Mouse (Mus musculus): Measurements from ENCODE around the gene Epb41l4b. TPM values are rescaled to one million over a fixed set of nuclear protein-coding genes. Genes with fewer than 3 reads are reported as not detected.

The Epb41l4b gene
- total RNA-seq, 2 experiments from 2014 or later, result 20.4 to 23.5 TPM

- DNase-seq, result no peak
These were observed 29.6 kb downstream of the Epb41l4b start for GRCm38 (mm10) chr4:57113472-57114216.

- DNase-seq, result no peak
These were observed 31.2 kb downstream of the Epb41l4b start for GRCm38 (mm10) chr4:57111992-57112540.

- DNase-seq, result no peak
These were observed 31.8 kb downstream of the Epb41l4b start for GRCm38 (mm10) chr4:57111411-57111810.

- no peak for DNase-seq
These were observed 33.7 kb downstream of the Epb41l4b start for GRCm38 (mm10) chr4:57109543-57109942.

GRCm38 (mm10) chr4:57105339-57105738, 37.9 kb downstream of the Epb41l4b start:
- DNase-seq, result no peak

- no peak for DNase-seq
These were observed 39.4 kb downstream of the Epb41l4b start for GRCm38 (mm10) chr4:57103830-57104229.

- DNase-seq, result no peak
These were observed 42.1 kb downstream of the Epb41l4b start for GRCm38 (mm10) chr4:57101095-57101494.

- no peak for DNase-seq
These were observed 45.8 kb downstream of the Epb41l4b start for GRCm38 (mm10) chr4:57097411-57097810.

- DNase-seq, result peak; percentile 15 to 24
These were observed 47.7 kb downstream of the Epb41l4b start for GRCm38 (mm10) chr4:57095569-57095968.

- peak in 1 of 2 experiments; percentile 12 for DNase-seq
These were observed 51.9 kb downstream of the Epb41l4b start for GRCm38 (mm10) chr4:57091363-57091762.

- no peak for DNase-seq
These were observed 54.9 kb downstream of the Epb41l4b start for GRCm38 (mm10) chr4:57088301-57088700.

- no peak for DNase-seq
These were observed 57.4 kb downstream of the Epb41l4b start for GRCm38 (mm10) chr4:57085750-57086400.

GRCm38 (mm10) chr4:57083653-57084052, 59.6 kb downstream of the Epb41l4b start:
- DNase-seq, result no peak

- no peak for DNase-seq
These were observed 60.3 kb downstream of the Epb41l4b start for GRCm38 (mm10) chr4:57082775-57083428.

- DNase-seq, result no peak
These were observed 61.8 kb downstream of the Epb41l4b start for GRCm38 (mm10) chr4:57081463-57081862.

GRCm38 (mm10) chr4:57073843-57074242, 69.4 kb downstream of the Epb41l4b start:
- DNase-seq, result no peak

- no peak for DNase-seq
These were observed 70.1 kb downstream of the Epb41l4b start for GRCm38 (mm10) chr4:57073174-57073573.

- DNase-seq, result no peak
These were observed 72.6 kb downstream of the Epb41l4b start for GRCm38 (mm10) chr4:57070640-57071039.

GRCm38 (mm10) chr4:57068397-57068796, 74.8 kb downstream of the Epb41l4b start:
- DNase-seq, result no peak

- DNase-seq, result no peak
These were observed 75.4 kb downstream of the Epb41l4b start for GRCm38 (mm10) chr4:57067801-57068200.

- no peak for DNase-seq
These were observed 76.3 kb downstream of the Epb41l4b start for GRCm38 (mm10) chr4:57066936-57067335.

GRCm38 (mm10) chr4:57065273-57065672, 78.0 kb downstream of the Epb41l4b start:
- peak; percentile 76 for DNase-seq

GRCm38 (mm10) chr4:57064830-57065229, 78.4 kb downstream of the Epb41l4b start:
- no peak for DNase-seq

All from layer of hippocampus, postnatal 36 days (tissue).